Mouse (Mus musculus): ENCODE data around the gene Gm49396.

The Gm49396 gene

DNA sequence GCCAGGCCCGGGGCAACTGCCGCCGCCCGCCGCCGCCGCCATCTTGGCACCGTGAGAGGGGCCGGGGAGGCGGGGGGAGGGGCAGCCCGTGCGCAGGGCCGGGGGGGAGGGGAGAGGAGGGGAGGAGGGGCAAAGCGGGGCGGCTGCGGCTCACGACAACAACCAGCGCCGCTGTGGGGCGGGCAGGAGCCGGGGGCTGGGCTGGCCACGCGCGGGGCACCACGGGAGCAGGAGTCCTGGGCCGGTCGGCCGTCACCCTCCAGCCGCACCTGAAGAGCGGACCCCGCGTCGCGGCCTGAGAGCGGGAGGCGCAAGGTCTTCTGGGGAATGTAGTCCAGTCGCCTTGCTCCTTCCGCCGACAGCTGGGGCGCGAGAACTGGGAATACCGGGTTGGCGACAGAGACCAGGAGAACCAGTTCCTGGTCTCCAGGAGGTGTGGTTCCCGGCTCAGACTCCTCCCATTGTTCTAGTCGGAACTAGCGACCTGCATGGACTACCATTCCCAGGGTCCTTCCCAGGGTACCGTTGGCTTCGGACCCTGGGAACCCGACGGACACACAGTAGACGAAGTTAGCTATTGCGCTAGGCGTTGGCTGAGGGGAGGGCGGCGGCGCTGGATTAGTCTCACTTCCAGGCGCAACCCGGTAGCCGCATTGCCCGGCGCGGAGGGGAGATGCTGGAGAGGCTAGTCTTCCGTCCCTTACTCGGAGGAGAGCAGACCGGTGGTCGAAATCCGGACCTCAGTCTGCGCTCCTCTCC, 25.7 kb downstream of the Gm49396 start, which contains the start of gene Kmt2b:
Kmt2b (minus strand) TSS at position 51 of the 759 bp plus-strand sequence.
- DNase-seq, result peak; percentile 96 to 99

DNA sequence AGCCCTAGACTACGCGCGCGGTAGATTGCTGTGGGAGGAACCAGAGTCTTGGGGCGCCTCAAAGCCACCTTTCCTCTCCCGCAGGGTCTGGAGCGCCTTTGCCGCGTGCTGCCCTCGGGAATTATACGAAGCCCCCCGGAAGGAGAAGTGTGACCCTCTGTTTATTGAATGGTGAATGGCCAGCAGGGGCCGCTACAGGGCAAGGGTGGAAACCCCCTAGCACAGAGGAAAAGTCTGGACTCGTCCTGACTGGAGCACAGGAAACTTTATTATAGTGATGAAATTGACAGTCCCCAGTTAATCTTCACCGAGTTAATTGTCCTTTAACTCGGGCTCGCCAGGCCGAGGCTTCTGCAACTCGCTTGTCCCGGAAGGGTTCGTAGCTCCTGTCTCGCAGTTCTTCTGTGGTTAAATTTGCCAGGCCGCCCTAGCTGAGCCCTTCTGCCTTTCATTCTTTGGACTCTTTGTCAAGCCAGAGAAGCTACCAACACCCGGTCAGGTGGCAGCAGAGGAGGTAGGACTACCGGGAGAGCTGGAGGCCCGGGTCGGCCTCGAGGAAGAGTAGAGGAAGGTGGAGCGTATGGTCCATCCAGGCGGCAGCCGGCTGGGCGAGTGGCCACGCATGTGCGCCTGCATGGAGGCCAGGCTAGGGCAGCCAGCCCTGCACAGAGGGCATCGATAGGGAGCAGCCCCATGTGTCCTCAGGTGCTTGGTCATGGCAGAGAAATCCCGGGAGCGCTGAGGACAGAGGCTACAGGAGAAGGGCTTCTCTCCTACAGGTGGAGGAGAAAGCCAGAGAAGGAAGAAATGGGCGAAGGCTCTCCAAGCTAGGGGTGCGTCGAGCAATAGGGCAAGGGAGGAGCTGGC, 26.5 kb downstream of the Gm49396 start:
- DNase-seq, result peak; percentile 89 to 95

DNA sequence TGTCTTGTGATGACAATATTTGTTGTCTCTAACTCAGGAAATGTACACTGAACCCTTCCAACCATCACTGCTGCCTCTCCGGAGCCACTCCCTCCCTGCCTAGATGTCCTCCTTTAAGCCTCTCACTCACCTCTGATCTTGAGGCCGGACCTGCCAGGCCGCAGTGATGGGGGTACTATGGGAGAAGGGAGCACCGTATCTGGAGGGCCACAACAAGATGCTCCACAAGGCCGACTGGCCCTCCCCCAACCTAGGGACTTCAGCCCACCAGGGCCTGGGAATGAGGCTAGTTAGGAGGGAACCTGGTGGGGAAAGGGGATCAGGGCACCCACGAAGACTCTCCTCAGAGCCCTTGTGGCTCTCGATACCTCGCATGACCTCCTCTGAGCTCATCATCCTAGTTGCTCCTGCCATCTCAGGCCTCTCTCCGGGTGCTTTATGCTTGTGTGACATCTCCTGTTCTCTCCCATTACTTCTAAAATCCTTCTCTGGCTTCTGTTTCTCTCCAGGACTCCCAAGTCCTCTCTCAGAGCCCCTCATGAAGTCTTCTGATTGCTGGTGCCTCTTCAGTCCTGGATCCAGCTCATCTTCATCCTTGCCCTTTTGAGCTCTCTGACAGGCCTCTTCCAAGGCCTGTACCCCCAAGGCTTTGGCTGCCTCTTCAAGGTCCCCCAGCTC, 27.9 kb downstream of the Gm49396 start:
- no peak for DNase-seq

DNA sequence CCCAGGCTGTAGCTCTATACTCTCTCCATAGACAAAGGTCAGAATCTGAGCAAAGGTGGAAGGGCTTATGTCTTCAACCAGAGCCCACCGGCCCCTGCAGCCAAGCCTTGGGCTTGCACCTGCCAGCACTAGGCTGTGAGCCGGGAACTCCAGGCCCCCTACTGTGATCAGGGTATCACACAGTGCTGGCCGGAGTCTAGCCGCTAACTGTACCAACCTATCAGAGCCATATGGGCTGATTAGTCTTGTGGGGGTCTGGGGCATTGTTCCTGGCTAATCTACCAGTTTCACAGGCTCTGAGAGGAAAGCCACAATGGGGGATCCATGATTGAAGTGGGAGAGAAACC, 28.4 kb downstream of the Gm49396 start:
- DNase-seq, result no peak

DNA sequence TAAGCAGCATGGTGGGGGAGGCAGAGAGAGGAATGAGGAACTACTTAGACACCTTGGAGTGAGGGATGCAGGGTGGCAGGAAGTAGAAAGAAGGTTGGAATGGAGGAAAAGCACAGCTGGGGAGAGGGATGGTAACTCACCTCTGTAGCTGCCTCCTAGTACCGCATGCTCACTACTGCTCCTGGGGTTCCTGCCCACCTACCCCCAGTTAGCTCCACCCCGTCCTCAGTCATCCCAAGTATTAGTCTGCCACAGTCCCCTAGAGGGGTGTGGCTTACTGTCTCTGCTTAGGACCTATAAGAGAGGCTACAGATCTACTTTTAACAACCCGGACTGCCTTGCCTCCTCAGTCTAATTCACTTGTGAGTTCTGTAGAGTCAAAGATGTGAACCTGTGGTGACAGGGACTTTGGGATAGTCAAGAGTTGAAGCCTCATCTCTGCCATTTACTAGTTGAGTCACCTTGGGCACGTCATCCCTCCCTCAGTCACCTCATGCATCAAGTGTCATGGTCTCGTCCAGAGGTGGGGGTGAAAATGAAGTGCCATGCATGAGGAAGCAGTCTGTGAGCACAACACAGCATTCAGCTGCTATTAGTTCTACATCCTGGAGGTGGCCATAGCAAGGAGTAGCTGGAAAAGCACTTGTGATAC, 29.8 kb downstream of the Gm49396 start:
- DNase-seq, result no peak

DNA sequence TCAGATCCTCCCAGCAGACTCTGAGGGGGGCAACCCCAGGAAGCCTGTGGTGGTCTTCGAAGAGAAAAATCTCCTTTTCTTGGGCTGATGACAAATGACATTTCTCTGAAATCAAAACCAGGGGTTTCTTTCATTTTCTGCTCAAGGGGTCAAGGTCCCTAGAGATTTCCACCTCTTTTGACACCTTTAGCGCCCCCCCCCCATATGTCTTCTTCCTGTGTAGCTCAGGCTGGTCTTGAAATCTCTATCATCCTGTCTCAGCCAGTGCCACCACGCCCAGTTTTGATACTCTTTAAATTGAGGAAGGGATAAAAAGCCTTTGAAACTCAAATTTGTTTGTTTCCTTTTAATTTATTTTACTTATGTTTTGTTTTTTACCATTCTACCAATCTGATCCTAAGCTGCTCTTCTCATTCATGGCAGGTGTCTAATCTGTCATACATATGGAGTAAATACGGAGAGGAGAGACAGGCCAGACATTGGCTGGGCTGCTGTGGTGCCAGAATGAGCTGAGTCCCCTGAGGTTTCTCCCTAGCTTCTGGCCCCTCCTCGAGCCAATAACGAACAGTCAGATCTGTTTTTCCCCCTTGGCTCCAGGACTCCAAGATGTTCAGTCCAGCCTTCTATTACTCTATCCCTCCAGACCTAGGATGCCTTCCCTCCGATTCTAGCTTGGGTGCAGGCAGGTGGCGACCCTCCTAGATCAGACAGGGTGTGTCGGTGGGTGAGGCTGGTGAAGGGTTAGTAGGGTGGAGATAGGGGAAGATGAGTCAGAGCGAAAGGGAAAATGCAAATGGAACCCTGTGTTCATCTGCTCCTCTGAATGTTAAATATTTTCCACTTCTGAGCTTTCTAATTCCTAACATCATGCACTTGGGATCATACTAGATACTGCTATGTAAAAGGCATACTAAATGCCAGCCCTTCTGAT, 30.7 kb downstream of the Gm49396 start:
- DNase-seq, result no peak

DNA sequence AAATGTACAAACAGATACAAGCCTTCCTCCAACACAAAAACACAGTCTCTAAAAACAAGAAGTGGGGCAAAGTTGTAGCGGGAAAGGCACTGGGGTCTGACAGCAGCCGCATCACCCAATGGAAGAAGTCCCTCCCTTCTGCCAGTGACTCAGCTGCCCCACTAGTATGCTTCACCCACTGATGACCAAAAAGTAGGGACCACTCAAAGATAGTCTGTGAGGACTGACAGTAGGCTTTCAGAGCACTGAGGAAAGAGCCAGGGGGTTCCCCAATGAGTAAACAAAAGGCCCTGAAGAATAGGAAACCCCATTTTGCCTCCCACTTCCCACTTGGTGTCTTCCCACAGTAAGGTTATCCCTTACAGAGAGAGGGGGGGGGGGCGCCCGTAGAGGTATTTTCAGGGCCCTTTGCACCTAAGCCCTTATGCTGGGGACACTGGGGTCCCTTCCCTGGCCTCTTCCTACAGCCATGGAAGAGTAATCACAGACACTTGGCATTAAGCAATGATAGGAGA, 31.4 kb downstream of the Gm49396 start:
- DNase-seq, result no peak

DNA sequence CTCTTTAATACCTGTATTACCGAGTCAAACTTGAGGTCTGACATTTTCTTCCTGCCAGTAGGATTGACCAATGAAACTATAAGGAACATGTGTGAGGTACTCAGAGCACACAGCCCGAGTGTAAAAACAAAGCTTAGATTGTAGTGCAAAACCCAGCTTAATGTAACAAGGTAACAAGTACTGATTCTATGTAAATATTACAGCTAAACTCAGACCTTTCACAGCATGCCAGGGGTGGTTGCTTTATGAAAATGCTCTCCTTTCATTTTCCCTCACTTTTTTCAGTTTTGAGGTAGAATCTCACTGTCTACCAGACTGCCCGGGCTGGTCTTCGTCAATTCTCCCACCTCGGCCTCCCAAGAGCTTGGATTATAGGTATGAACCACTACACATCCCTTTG, 32.9 kb downstream of the Gm49396 start:
- DNase-seq, result no peak

DNA sequence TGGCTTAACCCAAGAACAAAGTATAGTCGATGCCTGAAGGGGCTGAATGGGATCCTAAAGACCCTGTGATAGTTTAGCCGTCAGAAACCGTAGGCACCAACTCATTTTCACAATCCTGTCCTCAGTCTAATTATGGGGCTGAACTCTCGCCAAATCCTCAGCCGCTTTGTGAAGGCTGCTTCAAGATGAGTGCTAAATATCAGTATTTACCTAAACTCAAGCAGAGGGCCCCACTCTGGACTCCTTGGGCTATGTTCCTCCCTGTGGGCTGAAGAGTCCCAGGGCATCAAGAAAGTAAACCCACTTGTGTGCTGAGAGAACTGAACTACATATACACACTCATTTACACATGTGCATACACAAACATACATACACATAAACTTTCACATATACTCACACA, 33.7 kb downstream of the Gm49396 start:
- no peak for DNase-seq

DNA sequence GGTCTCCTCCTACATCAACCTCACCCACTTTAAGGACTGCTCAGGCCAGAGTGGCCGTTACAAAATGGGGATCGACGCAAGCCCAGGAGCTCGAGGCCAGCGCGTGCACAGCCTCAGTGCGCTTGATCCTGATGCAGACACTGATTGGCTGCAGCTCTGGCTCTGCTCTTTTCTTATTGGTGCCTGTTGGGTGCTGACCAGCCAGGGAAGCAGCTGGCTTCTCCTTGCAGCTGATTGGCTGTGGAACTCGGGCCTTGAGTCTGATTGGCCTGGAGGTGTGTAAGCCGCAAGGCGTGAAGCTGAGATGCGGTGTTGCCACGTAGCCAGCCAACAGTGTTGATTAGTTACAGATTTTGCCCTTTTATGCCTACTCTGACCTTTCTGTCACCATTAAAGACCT, 35.6 kb downstream of the Gm49396 start, which contains the start of gene Zbtb32:
Zbtb32 (minus strand) TSS at position 124 of the 400 bp plus-strand sequence.
- no peak for DNase-seq

DNA sequence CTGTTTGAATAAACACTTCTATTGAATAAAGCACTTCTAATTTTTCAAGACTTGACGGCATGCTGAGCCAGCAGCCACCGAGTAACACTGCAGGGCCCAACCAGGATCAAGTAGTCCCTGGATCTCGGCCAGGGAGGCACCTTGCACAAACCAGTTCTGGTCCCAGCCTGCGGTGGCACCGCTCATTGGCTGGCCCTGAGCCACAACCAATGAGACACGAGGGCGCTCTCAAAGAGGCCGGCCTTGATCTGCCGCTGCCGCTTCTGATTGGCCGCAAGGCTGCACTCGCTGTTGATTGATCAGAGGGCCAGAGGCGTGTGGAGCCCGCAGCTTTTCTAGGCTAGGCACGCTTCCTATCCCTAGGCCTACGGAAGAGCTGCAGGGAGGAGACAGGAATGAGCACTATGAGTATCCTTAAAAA, 36.8 kb downstream of the Gm49396 start:
- DNase-seq, result peak; percentile 98

DNA sequence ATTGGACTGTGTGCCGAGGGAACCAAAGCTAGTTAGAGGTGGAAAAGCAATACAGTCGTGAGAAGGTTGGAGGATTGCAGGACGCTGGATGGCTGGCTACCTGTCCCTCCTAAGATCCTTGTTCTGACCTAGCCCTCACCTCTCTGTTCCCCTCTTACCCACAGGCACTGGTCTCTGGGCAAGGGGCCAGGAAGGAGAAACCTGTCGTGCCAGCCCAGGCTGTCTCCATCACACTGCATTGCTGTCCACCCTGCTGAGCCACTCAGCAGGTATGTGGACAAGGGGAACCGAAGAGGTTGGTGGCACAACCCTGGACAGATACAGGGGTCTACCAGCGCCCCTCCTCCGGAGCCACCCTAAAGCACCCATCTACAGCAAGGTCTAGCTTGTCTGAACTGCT, 37.5 kb downstream of the Gm49396 start:
- DNase-seq, result peak; percentile 59 to 67

DNA sequence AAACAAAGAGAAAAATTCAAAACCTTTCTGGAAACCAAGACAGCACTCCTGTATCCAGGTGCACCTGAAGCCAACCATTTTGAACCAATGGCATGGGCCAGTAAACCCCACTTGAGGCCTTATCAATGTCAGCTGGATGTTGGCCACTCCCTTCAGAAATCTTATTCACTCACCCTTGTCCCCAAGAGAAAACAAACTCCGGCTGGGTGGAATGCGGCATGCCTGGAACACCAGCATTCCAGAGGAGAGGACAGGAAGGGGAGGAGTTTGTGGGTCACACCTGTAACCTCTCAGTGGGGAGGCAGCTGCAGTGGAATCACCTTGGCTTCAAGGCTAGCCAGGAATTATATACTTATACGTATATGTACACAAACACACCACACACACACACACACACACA, 39.4 kb downstream of the Gm49396 start:
- peak; percentile 69 to 75 for DNase-seq

DNA sequence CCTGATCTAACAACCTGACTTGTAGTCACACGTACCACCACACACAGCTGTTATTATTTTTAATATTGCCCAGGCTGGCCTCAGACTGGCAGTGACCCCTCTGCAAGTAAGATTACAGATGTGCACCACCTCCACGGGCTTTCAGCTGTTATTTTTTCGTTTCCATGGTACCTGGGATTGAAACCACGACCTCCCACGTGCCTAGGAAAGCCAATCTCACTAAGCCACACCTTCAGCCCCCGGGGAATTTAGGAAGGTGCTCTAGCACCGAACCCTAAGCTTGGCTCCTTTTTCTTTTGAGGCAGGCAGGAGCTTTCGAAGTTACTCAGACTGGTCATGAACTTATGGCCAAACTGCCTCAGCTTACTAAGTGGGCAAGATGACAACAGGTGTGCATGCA, 41.3 kb downstream of the Gm49396 start:
- no peak for DNase-seq

DNA sequence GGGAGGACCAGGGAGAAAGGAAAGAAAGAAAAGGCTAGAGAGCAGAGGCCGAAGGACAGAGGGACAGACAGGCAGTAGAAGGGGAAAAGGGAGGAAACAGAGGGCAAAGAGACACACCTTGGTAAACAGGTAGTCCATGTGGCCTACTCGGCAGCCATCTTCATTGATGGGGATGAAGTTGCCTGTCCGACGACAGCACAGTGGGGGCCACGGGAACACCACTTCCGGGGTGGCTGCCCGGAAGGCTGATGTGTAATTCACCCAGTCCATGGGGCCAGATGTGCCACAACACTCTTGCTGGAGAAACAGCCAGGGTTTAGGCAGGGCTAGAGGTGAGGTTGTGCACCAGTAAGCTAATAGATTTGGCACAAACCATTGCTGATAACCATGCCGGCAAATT, 41.8 kb downstream of the Gm49396 start:
- DNase-seq, result no peak

DNA sequence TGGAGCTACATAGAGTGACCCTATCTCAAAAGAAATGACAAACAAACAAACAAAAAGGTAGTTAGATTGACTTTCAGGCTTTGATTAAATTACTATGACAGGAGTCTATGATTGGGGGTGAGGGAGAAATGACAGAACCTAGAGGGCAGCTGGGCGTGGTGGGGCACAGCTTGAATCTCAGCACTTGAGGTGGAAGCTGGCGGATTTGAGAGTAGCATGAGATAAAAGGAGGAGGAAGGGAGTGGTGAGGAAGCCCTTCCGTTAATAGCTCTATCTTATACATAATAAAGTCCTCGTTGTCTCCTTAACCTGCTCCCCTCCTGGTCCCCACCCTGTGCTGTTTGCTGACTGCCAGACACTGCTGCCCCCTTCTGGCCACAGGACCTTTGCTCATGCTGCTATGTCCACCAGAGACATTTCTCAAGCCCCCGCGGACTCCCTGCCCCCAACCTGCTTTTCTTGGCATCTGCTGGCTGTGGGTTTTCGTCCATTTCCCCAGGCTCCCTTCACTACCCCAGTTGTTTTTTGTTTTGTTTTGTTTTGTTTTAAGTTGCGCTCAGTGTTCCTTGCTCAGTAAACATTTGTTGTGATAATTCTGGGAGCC, 44.7 kb downstream of the Gm49396 start:
- peak; percentile 73 to 86 for DNase-seq

DNA sequence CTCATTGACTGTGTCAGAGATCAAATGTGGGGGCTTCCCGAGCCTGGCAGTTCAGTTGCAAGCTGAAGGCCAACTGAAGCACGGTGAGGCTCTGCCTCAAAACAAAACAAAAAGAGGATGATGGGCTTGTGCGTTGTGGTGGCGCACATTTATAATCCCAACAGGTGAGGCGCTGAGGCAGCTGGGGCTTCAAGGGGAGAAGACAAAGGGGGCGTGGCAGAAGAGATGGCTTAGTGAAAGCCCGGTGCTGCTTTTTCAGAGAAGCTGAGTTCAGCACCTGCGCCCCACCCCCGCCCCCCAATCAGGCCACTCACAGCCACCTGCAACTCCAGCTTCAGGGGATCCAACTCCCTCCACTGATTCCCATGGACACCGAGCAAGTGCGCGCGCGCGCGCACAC, 45.3 kb downstream of the Gm49396 start:
- DNase-seq, result no peak

DNA sequence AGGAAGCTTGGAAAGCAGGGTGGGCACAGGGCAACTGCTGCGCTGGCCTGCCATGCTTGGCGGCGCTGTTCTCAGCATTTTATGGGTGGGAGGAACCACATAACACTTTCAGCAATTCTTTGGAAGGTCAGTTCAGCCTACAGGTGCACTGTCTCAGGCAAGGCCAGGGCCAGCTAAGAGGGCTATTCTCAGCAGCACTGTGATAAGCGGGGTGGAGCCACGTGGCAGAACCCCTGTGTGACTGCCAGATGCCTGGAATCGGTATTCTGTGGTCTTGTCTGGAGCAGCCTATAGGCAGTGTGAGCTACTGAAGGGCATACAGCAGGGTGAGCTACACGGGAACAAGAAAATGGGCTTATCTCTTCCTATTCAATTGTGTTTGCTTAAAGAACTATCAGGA, 46.9 kb downstream of the Gm49396 start:
- DNase-seq, result no peak

DNA sequence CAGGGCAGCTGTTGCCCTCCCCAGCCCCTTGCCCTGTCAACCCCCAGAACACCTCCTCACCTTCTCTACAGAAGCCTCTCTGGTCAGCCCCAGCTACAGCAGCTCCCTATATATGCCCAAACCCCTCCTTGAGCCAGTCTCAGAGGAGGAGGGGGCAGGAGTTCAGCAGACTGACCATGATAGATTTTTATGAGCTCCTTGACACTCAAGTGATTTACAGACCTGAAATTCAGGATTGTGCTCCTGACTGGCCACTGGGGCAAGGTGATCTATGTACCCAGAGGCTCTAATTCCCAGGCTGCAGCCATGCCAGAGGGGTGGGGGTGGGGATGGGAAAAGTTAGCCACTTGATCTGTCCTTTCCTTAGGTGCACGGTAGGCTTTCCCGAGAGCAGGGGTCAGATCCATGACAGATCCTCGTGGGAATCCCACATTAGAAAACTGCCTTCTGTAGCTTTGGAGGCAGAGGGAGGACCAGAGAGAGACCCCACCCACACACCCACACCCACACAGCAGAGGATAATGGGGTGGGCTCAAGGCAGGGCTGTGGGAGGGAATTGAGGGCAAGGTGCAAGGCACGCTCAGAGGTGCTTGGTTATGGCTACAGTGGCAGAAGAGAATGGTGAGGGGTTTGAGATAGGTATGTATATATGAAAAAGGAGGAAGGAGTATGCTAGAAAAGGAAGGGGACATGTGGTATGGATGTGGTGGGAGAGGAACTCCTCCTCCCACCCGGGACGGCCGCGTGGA, 49.7 kb downstream of the Gm49396 start, which contains the start of gene Upk1a:
Upk1a (minus strand) TSS at position 194 of the 749 bp plus-strand sequence.
- no peak for DNase-seq

DNA sequence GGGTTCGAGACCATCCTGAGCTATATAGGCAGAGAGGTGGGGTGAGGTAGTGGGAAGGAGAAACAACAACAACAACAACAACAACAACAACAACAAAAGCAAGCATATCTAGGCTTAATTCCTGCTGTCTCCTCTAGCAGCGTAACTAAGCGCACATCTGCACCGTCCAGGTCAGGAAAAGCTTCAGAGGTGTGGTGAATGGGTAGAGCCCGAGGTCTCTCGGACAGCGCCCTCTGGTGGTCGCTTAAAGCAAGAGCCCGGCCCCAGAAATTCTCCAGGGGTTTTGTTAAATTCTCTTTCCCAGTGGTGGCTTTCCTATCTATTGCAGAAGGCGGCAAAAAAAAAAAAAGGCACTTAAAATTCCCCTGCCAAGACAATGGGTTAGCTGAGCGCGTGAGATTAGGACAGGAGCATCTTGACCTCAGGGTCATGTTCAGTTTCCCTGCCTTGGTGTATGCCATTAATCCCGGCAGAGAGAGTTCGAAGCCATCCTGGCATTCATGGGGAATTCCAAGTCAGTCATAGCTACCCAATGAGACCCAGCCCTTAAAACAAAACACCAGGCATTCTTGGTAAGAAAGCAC, 50.5 kb downstream of the Gm49396 start:
- peak; percentile 61 to 86 for DNase-seq

All from kidney, postnatal 36 days (tissue).